Mouse (Mus musculus) urinary bladder, postnatal 4 days (tissue): ENCODE results near the gene Nisch.

ENCODE experiments used
- DNase-seq, 2 experiments: peaks; one replicate each; pipeline ENCODE4 v3.0.0; 2021 to 2022; ENCODE audit warnings: low spot score in 2 of 2

The Nisch gene

GRCm38 (mm10) chr14:31215157-31216002 lies 1.4 kb downstream of the Nisch start:
- DNase-seq = no peak

DNA sequence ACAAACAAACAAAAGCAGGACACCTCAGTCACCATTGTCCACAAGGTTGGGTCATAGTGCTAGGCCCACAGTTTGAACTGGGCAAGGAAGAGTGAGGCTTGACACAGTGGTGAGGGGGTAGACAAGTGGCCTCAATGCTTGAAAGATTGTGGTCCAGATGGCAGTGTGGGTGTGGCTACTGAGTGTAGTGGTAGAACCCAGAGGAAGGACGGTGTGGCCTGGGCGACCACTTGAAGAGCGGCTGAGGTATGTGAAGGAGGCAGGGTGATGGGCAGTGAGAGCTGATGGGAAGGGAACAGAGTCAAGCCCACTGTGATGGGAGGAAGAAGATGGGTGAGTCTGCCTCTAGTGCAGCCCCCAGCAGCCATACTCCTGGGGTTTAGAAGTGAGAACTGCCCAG lies 2.1 kb downstream of the Nisch start:
- no peak for DNase-seq

GRCm38 (mm10) chr14:31213868-31214267 lies 2.9 kb downstream of the Nisch start:
- no peak for DNase-seq

DNA sequence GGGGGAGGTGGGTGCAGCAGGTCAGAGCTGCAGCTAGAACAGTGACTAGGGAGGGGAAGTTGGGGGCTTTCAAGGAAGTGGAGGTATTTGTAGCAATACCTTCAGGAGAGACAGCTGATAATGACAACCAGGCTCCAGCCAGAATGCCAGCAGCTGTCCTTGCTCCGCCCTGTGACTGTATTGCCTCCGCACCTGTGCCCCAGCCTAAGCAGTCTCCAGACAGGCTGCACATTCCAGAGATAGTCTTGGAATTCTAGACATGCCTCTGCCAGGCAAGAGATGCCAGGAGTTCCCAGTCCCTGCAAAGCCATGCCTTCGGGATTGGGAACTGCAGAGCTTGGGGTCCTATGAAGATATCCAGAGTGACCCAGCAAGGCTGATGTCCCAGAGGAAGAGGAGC lies 4.2 kb downstream of the Nisch start:
- DNase-seq = no peak

- DNase-seq = no peak
Measured at GRCm38 (mm10) chr14:31211854-31212253, 4.9 kb downstream of the Nisch start.

GRCm38 (mm10) chr14:31209133-31209557 lies 7.6 kb downstream of the Nisch start:
- DNase-seq = no peak

- no peak for DNase-seq
Measured at GRCm38 (mm10) chr14:31208084-31208483, 8.7 kb downstream of the Nisch start, which contains the start of gene Tnnc1. TSS of gene Tnnc1 (plus strand) at chr14:31208312.

DNA sequence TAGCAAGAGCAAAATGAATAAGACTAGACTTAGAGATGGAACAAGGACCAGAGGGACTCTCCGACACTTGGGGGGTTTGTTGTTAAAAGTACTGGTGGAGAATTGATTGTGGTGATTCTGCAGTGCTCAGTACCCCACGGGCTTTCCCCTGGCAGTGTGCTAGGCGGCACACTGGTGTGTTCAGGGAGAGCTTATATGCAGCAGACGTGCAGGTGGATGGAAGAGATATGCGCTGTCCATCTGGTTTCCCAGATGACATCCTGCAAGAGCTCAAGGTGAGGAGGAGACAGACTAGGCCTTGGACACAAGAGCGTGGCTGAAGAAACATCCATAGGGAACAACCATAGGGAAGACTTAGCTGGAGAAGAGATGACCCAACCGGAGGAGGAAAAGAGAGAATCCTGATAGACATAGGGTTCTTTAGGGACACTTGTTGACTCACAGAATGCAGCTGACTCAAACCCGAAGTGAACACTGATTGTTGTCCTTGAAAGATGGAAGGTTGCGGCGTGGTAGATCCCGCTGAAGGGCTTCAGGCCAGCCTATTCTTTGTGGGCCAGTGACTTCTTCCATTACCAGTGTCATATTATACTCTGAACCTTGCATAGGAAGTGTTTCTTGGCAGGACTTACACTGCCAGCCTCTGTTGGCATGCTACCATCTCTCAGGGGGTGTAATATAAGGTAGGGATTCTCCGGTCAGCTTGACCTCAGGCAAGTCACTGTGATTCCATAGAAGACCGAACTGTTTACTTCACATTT lies 9.5 kb downstream of the Nisch start:
- no peak for DNase-seq

- DNase-seq = peak; percentile 92 to 97
Measured at GRCm38 (mm10) chr14:31206472-31206981, 10.2 kb downstream of the Nisch start.

GRCm38 (mm10) chr14:31205562-31206467 lies 10.9 kb downstream of the Nisch start:
- DNase-seq = peak; percentile 53 to 73

GRCm38 (mm10) chr14:31205244-31205561 lies 11.5 kb downstream of the Nisch start:
- no peak for DNase-seq

GRCm38 (mm10) chr14:31204844-31205243 lies 11.9 kb downstream of the Nisch start:
- no peak for DNase-seq

DNA sequence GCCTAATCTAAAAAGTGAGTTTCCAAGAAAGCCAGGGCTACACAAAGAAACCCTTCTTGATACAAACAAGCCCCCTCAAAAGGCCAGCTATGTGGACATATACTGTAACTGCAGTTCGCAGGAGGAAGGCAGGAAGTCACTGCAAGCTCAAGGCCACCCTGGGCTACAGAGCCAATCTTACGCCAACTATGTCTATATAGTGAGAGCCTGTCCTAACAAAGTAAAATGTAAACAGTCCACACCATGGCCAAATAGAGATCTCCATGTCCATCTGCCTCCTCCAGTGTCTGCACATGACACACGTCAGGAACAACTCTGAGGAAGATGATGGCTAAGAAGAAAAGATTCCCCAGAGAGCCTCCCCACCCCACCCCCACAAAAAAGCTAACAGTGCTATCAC lies 16.7 kb downstream of the Nisch start:
- no peak for DNase-seq

DNA sequence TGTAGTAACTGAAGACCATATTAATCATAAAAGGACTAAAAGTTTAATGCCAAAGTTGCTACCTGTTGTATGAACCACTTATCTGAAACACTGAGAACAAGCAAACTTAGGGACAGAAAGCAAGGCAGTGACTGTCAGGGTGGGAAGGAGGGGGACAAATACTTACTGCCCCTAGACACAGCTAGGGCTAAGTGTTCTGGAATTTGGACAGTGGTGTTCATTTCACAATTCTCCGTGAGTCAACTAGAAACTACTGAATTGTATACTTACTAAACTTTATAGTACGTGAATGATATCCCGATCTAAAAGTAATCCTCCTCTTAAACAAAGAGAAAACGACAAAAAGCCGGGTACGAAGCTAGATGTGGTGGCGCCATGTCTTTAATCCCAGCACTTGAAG lies 17.1 kb downstream of the Nisch start:
- no peak for DNase-seq

GRCm38 (mm10) chr14:31197547-31198516 lies 18.9 kb downstream of the Nisch start:
- DNase-seq = no peak

DNA sequence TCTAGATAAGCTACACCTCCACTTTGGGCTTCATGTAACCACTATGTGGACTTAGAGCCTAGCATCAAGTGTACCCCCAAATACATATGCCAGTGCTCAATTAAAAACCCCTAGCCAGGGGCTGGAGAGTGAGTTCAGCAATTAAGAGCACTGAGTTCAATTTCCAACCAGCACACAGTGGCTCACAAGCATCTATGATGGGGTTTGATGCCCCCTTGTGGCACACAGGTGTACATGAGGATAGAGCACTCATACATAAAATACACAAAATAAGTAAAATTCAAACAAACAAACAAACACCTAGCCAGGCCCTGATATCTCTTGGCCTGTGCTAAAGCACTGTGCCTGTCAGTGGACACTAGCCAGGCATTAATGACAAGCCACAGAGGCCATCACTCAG lies 20.8 kb downstream of the Nisch start:
- DNase-seq = no peak

GRCm38 (mm10) chr14:31195521-31195920 lies 21.2 kb downstream of the Nisch start:
- DNase-seq = no peak

DNA sequence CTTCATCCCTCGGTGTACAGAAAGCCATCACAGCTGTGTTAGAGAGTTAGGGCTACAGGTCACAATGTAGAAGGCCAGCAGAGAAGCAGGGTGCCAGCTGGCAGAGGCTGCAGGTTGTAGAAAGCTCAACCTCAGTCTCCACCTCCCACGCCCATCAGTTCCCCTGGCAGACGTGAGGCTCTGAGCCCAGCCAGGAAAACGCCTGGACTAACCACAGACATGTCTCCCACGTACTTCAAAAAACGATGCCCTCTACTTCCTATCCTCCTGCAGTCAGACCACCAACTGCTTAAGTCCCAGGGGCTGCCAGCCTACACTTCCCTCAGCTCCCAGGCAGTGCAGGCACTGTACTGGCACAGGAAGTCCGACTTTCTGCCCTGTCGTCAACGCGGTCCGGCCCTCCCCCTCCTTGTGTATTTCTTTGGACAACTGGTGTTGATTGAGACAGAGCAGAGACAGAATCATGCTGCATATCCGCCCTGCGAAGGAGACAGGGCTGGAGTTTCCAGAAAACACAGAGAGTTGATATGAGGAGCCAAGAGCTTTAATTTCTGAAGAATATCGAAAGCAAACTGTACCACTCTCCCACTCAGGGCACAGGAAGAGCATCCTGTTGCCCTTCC lies 21.7 kb downstream of the Nisch start:
- DNase-seq = peak; percentile 73 to 74

GRCm38 (mm10) chr14:31194441-31194840 lies 22.3 kb downstream of the Nisch start:
- DNase-seq = no peak

DNA sequence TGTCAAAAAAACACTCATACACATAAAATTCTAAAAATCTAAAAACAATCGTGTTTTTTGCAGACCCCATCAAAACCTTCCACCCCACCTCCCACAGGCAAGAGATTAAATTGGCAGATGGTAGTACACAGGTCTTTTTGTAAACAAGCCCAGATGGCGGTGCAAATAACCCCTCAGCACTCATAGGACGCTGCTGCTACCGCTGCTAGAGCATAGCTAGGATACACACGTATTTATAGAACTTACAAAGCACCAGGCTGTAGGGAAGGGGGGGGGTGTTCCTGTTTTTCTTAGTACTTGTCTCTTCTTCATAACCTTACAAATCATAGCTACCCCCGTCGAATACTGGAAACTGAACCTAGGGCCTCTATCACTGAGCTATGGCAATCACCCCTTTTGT lies 23.0 kb downstream of the Nisch start:
- DNase-seq = no peak
